Mouse (Mus musculus) embryonic facial prominence, embryonic 10.5 days (tissue): Measurements from ENCODE around the gene Gm11213. TPM values are rescaled to one million over a fixed set of nuclear protein-coding genes. Genes with fewer than 3 reads are reported as not detected.

Source experiments
- DNase-seq: peaks from one replicate; pipeline ENCODE4 v3.0.0-alpha.2; 2017; ENCODE audit warnings: low spot score
- H3K27ac ChIP-seq: fragments of 300-500 bp; sonication (generic); replicated peaks from 2 replicates; pipeline ENCODE4 v1.5.1; 2016; ENCODE audit warnings: mild to moderate bottlenecking
- H3K27me3 ChIP-seq: fragments of 300-500 bp; sonication (generic); replicated peaks from 2 replicates; pipeline ENCODE4 v1.6.1; 2016; ENCODE audit warnings: low read depth, mild to moderate bottlenecking; ENCODE audit not compliant: poor library complexity, severe bottlenecking
- H3K36me3 ChIP-seq: fragments of 300-500 bp; sonication (generic); replicated peaks from 2 replicates; pipeline ENCODE4 v1.6.1; 2016; ENCODE audit warnings: mild to moderate bottlenecking, moderate library complexity
- H3K4me1 ChIP-seq: fragments of 300-500 bp; sonication (generic); 2 replicates; pipeline ENCODE4 v1.6.1; 2016
- H3K4me3 ChIP-seq: fragments of 300-500 bp; sonication (generic); 2 replicates; pipeline ENCODE4 v1.5.1; 2016; ENCODE audit warnings: mild to moderate bottlenecking, moderate library complexity
- H3K9me3 ChIP-seq: fragments of 300-500 bp; sonication (generic); 2 replicates; pipeline ENCODE4 v1.6.1; 2016; ENCODE audit warnings: mild to moderate bottlenecking
- WGBS: fragments of 180-500 bp; shearing (Covaris S2); methylation state at CpG from one replicate; pipeline ENCODE4 v1.1.7; 2016; 5-methylcytosine and 5-hydroxymethylcytosine counted together
- polyA plus RNA-seq: library from polyadenylated mRNA; unstranded; fragments of >200 nt; fragmentation: Nextera tagmentation; extraction: Ambion mirVana; gene quantifications from 2 replicates; pipeline ENCODE4 v1.2.1, GENCODE M21; 2016

The Gm11213 gene
- polyA plus RNA-seq, 1 experiment from 2014 or later, result not detected

- Histone ChIP-seq H3K27ac (peak overlapping the region; percentile 88), H3K36me3 (peaks cover 49% of the 10 kb centered on the region), H3K4me1 (peaks cover 23% of the 10 kb centered on the region), H3K27me3 (no peaks in the 10 kb centered on the region), H3K4me3 (no peak overlapping the region), H3K9me3 (no peaks in the 10 kb centered on the region)
- peak; percentile 50 for DNase-seq
- WGBS, result 23% methylated on average over 7 of the region's 7 CpGs
Measured at GRCm38 (mm10) chr4:63570208-63570781, 34.8 kb downstream of the Gm11213 start.

- H3K4me1 ChIP-seq, result peaks cover 23% of the 10 kb centered on the region
- no peak overlapping the region for H3K4me3 ChIP-seq
- no peak for DNase-seq
- peak overlapping the region; percentile 88 for H3K27ac ChIP-seq
- H3K27me3 ChIP-seq, result no peaks in the 10 kb centered on the region
- no peaks in the 10 kb centered on the region for H3K9me3 ChIP-seq
- 84% methylated on average over 8 of the region's 8 CpGs for WGBS
- H3K36me3 ChIP-seq, result peaks cover 50% of the 10 kb centered on the region
Measured at GRCm38 (mm10) chr4:63569322-63569721, 35.7 kb downstream of the Gm11213 start.

GRCm38 (mm10) chr4:63567712-63568390, 37.2 kb downstream of the Gm11213 start:
- DNase-seq, result no peak
- Histone ChIP-seq H3K36me3 (peaks cover 42% of the 10 kb centered on the region), H3K27me3 (no peaks in the 10 kb centered on the region), H3K4me1 (peaks cover 23% of the 10 kb centered on the region), H3K27ac (no peak overlapping the region), H3K4me3 (no peak overlapping the region), H3K9me3 (no peaks in the 10 kb centered on the region)
- WGBS, result 86% methylated on average over 10 of the region's 10 CpGs

- Histone ChIP-seq H3K27ac (no peak overlapping the region), H3K36me3 (peaks cover 24% of the 10 kb centered on the region), H3K4me3 (no peak overlapping the region), H3K27me3 (no peaks in the 10 kb centered on the region), H3K9me3 (no peaks in the 10 kb centered on the region), H3K4me1 (peaks cover 43% of the 10 kb centered on the region)
- WGBS, result 86% methylated on average over 4 of the region's 4 CpGs
- DNase-seq, result no peak
Measured at GRCm38 (mm10) chr4:63562742-63563141, 42.3 kb downstream of the Gm11213 start.

- no peak overlapping the region for H3K4me3 ChIP-seq
- peaks cover 50% of the 10 kb centered on the region for H3K4me1 ChIP-seq
- H3K27ac ChIP-seq, result no peak overlapping the region
- no peaks in the 10 kb centered on the region for H3K9me3 ChIP-seq
- WGBS, result 84% methylated on average over 7 of the region's 7 CpGs
- DNase-seq, result no peak
- H3K36me3 ChIP-seq, result peaks cover 24% of the 10 kb centered on the region
- no peaks in the 10 kb centered on the region for H3K27me3 ChIP-seq
Measured at GRCm38 (mm10) chr4:63561861-63562675, 43.0 kb downstream of the Gm11213 start.

- Histone ChIP-seq H3K27ac (peak overlapping the region; percentile 48; the same call in 1 of the 2 replicates), H3K4me3 (0 out of 2 replicates have a peak overlapping the region, but pooled peaks have one; percentile 3), H3K4me1 (peaks cover 57% of the 10 kb centered on the region), H3K36me3 (peaks cover 16% of the 10 kb centered on the region), H3K27me3 (no peaks in the 10 kb centered on the region), H3K9me3 (no peaks in the 10 kb centered on the region)
- 66% methylated on average over 8 of the region's 8 CpGs for WGBS
- DNase-seq, result no peak
Measured at GRCm38 (mm10) chr4:63560079-63560478, 45.0 kb downstream of the Gm11213 start.

GRCm38 (mm10) chr4:63559127-63559697, 45.8 kb downstream of the Gm11213 start:
- WGBS, result 34% methylated on average over 9 of the region's 9 CpGs
- H3K4me3 ChIP-seq, result peak overlapping the region; percentile 77
- H3K9me3 ChIP-seq, result no peaks in the 10 kb centered on the region
- peaks cover 20% of the 10 kb centered on the region for H3K36me3 ChIP-seq
- H3K4me1 ChIP-seq, result peaks cover 57% of the 10 kb centered on the region
- no peaks in the 10 kb centered on the region for H3K27me3 ChIP-seq
- peak overlapping the region; percentile 95 for H3K27ac ChIP-seq
- DNase-seq, result no peak

- Histone ChIP-seq H3K9me3 (no peaks in the 10 kb centered on the region), H3K27ac (peak within 1 kb of the TSS; percentile 95), H3K36me3 (peaks cover 24% of the 10 kb centered on the region), H3K4me3 (peak within 1 kb of the TSS; percentile 77), H3K4me1 (peaks cover 57% of the 10 kb centered on the region), H3K27me3 (no peaks in the 10 kb centered on the region)
- under 1% methylated on average over 81 of the region's 81 CpGs for WGBS
- peak; percentile 86 for DNase-seq
Measured at GRCm38 (mm10) chr4:63558407-63559081, 46.5 kb downstream of the Gm11213 start, which contains the start of gene Tmem268. Gene Tmem268, plus strand, starts transcription at chr4:63558781.

GRCm38 (mm10) chr4:63557124-63558059, 47.7 kb downstream of the Gm11213 start:
- peak overlapping the region; percentile 95 for H3K27ac ChIP-seq
- H3K27me3 ChIP-seq, result no peaks in the 10 kb centered on the region
- H3K9me3 ChIP-seq, result no peaks in the 10 kb centered on the region
- peak overlapping the region; percentile 77 for H3K4me3 ChIP-seq
- H3K36me3 ChIP-seq, result peaks cover 28% of the 10 kb centered on the region
- no peak for DNase-seq
- H3K4me1 ChIP-seq, result peaks cover 56% of the 10 kb centered on the region
- WGBS, result 22% methylated on average over 16 of the region's 16 CpGs

- WGBS, result 67% methylated on average over 5 of the region's 5 CpGs
- Histone ChIP-seq H3K4me3 (no peak overlapping the region), H3K4me1 (peaks cover 50% of the 10 kb centered on the region), H3K27ac (no peak overlapping the region), H3K27me3 (no peaks in the 10 kb centered on the region), H3K9me3 (no peaks in the 10 kb centered on the region), H3K36me3 (peaks cover 34% of the 10 kb centered on the region)
- no peak for DNase-seq
Measured at GRCm38 (mm10) chr4:63556665-63557064, 48.4 kb downstream of the Gm11213 start.

GRCm38 (mm10) chr4:63555111-63555510, 50.0 kb downstream of the Gm11213 start:
- WGBS, result 95% methylated on average over 2 of the region's 2 CpGs
- H3K27me3 ChIP-seq, result no peaks in the 10 kb centered on the region
- no peak overlapping the region for H3K4me3 ChIP-seq
- H3K4me1 ChIP-seq, result peaks cover 36% of the 10 kb centered on the region
- H3K27ac ChIP-seq, result no peak overlapping the region
- H3K9me3 ChIP-seq, result no peaks in the 10 kb centered on the region
- peaks cover 46% of the 10 kb centered on the region for H3K36me3 ChIP-seq
- DNase-seq, result no peak
